Mouse (Mus musculus): ENCODE measurements around the gene Cnn2. TPM values are rescaled to one million over a fixed set of nuclear protein-coding genes. Genes with fewer than 3 reads are reported as not detected.

Cnn2 gene
- polyA plus RNA-seq, 1 experiment, result 297 TPM

DNA sequence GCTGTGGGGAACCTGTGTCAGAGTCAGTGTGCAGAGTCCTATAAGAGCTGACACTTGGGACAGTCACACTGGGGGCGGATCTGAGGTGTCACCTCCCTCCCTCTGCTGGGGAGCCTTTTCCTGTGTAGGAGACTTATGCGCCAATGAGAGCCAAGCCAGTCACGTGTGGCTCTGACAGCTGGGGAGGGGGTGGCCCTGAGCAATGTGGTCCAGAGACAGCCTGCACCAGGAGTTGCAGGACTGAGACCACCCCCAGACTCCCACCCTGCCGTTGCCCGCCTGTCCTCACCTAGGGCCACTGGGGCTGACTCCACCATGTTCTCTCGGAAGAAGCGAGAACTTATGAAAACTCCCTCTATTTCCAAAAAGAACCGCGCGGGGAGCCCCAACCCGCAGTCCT is 28.1 kb downstream of the Cnn2 start, which contains the start of gene Arhgap45:
Gene Arhgap45 (plus strand): TSS at position 143 of the 400 bp plus-strand sequence.
- Histone ChIP-seq H3K27me3 (ENCODE audit: control insufficient read depth, insufficient read depth, low read length) (no peaks in the 10 kb centered on the region), H3K27ac (ENCODE audit: insufficient read depth, low read length) (peak within 1 kb of the TSS; percentile 100), H3K4me3 (ENCODE audit: extremely low read depth, insufficient read depth, insufficient read length) (peak within 1 kb of the TSS; percentile 76), H3K4me1 (ENCODE audit: control insufficient read depth, insufficient read depth, insufficient read length) (peaks cover 21% of the 10 kb centered on the region), H3K36me3 (ENCODE audit: control insufficient read depth, insufficient read depth, low read length) (peaks cover 36% of the 10 kb centered on the region)
- DNase-seq (ENCODE audit: low read depth in 1 of 2, low spot score in 2 of 2), result peak; percentile 79 to 88
- 11% methylated on average over 11 of the region's 11 CpGs for WGBS
- TF ChIP-seq CTCF (IDR thresholded peaks at IDR 0.05; ENCODE audit: extremely low read depth, insufficient read depth, insufficient read length, insufficient replicate concordance) (no peak), POLR2A (IDR thresholded peaks at IDR 0.05; ENCODE audit: low read depth, low read length) (peak; percentile 82)

DNA sequence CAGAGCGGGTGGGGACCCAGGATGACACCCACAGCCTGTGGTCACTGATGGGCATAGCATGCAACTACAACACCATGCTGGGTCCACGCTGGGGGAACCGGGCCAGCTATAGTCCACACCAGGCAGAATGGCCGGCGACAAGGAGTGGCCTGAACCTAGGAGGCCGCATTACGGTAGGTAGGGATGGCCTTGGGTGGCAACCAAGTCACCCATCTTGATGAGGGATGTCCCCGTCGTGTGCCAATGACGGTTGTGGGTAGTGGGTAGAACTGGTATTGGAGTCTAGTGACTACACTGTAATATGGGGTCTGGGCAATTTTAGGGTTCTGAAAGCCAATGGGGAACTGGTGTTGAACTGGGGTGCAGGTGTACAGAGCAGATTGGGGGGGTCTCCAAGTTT is 28.5 kb downstream of the Cnn2 start:
- Histone ChIP-seq H3K27ac (ENCODE audit: insufficient read depth, low read length) (peak overlapping the region; percentile 92), H3K4me3 (ENCODE audit: extremely low read depth, insufficient read depth, insufficient read length) (peak overlapping the region; percentile 76), H3K36me3 (ENCODE audit: control insufficient read depth, insufficient read depth, low read length) (peaks cover 38% of the 10 kb centered on the region), H3K4me1 (ENCODE audit: control insufficient read depth, insufficient read depth, insufficient read length) (peaks cover 24% of the 10 kb centered on the region), H3K27me3 (ENCODE audit: control insufficient read depth, insufficient read depth, low read length) (no peaks in the 10 kb centered on the region)
- no peak for DNase-seq (ENCODE audit: low read depth in 1 of 2, low spot score in 2 of 2)
- 5% methylated on average over 10 of the region's 10 CpGs for WGBS
- TF ChIP-seq CTCF (IDR thresholded peaks at IDR 0.05; ENCODE audit: extremely low read depth, insufficient read depth, insufficient read length, insufficient replicate concordance) (no peak), POLR2A (IDR thresholded peaks at IDR 0.05; ENCODE audit: low read depth, low read length) (no peak)

DNA sequence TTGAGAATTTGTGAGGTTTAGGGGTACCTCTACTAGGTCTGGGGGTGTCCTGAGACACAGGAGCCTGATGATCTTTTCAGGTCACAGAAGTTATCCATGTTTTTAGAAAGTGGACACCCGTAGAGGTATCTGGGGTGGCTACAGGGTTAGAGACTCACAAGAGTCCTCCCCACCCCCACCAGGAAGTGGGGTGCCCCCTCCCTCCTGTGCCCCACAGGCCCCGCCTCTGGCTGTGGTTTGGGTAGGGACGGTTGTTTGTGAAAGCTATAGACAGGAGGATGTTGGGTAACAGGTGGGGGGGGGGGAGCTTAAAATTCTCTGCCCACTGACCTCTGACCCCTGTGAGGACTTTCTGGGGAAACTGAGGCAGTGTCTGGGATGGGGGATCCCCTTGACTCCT is 29.0 kb downstream of the Cnn2 start:
- peak overlapping the region; percentile 100 for H3K27ac ChIP-seq (ENCODE audit: insufficient read depth, low read length)
- peaks cover 29% of the 10 kb centered on the region for H3K4me1 ChIP-seq (ENCODE audit: control insufficient read depth, insufficient read depth, insufficient read length)
- H3K36me3 ChIP-seq (ENCODE audit: control insufficient read depth, insufficient read depth, low read length), result peaks cover 42% of the 10 kb centered on the region
- WGBS, result 6% methylated on average over 3 of the region's 3 CpGs
- H3K27me3 ChIP-seq (ENCODE audit: control insufficient read depth, insufficient read depth, low read length), result no peaks in the 10 kb centered on the region
- H3K4me3 ChIP-seq (ENCODE audit: extremely low read depth, insufficient read depth, insufficient read length), result peak overlapping the region; percentile 76
- TF ChIP-seq POLR2A (IDR thresholded peaks at IDR 0.05; ENCODE audit: low read depth, low read length), result no peak; the same call in 1 of the 2 replicates
- TF ChIP-seq CTCF (IDR thresholded peaks at IDR 0.05; ENCODE audit: extremely low read depth, insufficient read depth, insufficient read length, insufficient replicate concordance), result no peak
- peak; percentile 81 to 94 for DNase-seq (ENCODE audit: low read depth in 1 of 2, low spot score in 2 of 2)

DNA sequence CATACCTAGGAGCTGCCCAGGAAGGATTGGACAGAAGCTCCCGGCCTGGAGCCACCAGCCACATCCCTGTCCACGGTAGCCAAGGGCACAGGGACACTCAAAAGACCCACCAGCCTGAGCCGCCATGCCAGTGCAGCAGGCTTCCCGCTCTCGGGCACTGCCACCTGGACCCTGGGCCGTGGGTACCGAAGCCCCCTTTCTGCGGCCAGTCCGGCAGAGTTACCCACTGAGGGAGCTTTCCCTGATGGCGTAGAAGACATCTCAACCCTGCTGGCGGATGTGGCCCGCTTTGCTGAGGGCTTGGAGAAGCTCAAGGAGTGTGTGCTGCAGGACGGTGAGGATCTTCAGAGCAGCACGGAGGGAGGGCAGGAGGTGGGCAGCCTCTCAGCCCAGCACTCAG is 29.4 kb downstream of the Cnn2 start:
- Histone ChIP-seq H3K27me3 (ENCODE audit: control insufficient read depth, insufficient read depth, low read length) (no peaks in the 10 kb centered on the region), H3K36me3 (ENCODE audit: control insufficient read depth, insufficient read depth, low read length) (peaks cover 45% of the 10 kb centered on the region), H3K4me1 (ENCODE audit: control insufficient read depth, insufficient read depth, insufficient read length) (peaks cover 30% of the 10 kb centered on the region), H3K27ac (ENCODE audit: insufficient read depth, low read length) (peak overlapping the region; percentile 100), H3K4me3 (ENCODE audit: extremely low read depth, insufficient read depth, insufficient read length) (peak overlapping the region; percentile 76)
- 13% methylated on average over 14 of the region's 14 CpGs for WGBS
- DNase-seq (ENCODE audit: low read depth in 1 of 2, low spot score in 2 of 2), result no peak
- TF ChIP-seq CTCF (IDR thresholded peaks at IDR 0.05; ENCODE audit: extremely low read depth, insufficient read depth, insufficient read length, insufficient replicate concordance) (no peak), POLR2A (IDR thresholded peaks at IDR 0.05; ENCODE audit: low read depth, low read length) (no peak)

DNA sequence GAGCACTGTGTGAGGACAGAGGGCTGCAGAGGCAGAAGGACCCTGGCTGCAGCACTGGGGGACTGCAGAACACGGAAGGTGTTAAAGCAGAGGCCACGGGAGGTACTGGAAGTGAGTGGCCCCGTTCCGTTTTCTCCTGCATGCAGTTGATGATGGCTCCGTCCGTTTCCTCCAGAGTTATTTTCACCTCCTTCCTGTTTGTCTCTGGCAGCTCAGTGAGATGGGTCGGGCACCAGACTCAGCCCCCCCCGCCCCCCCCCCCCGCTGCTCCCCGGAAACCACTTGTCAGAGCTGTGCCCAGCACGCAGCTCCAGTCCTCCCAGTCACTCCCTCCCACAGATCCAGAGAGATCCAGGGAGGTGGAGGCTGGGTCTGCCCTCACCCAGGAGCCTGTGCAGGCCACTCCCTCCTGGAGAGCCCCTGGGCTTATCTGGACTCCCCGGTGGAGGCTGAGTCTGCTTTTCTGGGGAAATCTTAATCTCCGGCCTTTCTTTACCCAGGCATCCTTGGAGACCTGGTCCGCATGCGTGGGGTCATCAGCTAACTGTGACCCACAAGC is 30.4 kb downstream of the Cnn2 start:
- H3K27me3 ChIP-seq (ENCODE audit: control insufficient read depth, insufficient read depth, low read length), result no peaks in the 10 kb centered on the region
- peaks cover 35% of the 10 kb centered on the region for H3K4me1 ChIP-seq (ENCODE audit: control insufficient read depth, insufficient read depth, insufficient read length)
- DNase-seq (ENCODE audit: low read depth in 1 of 2, low spot score in 2 of 2), result peak in 1 of 2 experiments; percentile 74
- peak overlapping the region; percentile 53 for H3K4me3 ChIP-seq (ENCODE audit: extremely low read depth, insufficient read depth, insufficient read length)
- TF ChIP-seq POLR2A (IDR thresholded peaks at IDR 0.05; ENCODE audit: low read depth, low read length) (peak; percentile 53; the same call in 1 of the 2 replicates), CTCF (IDR thresholded peaks at IDR 0.05; ENCODE audit: extremely low read depth, insufficient read depth, insufficient read length, insufficient replicate concordance) (no peak)
- WGBS, result 11% methylated on average over 15 of the region's 15 CpGs
- H3K36me3 ChIP-seq (ENCODE audit: control insufficient read depth, insufficient read depth, low read length), result peaks cover 47% of the 10 kb centered on the region
- peak overlapping the region; percentile 92 for H3K27ac ChIP-seq (ENCODE audit: insufficient read depth, low read length)

DNA sequence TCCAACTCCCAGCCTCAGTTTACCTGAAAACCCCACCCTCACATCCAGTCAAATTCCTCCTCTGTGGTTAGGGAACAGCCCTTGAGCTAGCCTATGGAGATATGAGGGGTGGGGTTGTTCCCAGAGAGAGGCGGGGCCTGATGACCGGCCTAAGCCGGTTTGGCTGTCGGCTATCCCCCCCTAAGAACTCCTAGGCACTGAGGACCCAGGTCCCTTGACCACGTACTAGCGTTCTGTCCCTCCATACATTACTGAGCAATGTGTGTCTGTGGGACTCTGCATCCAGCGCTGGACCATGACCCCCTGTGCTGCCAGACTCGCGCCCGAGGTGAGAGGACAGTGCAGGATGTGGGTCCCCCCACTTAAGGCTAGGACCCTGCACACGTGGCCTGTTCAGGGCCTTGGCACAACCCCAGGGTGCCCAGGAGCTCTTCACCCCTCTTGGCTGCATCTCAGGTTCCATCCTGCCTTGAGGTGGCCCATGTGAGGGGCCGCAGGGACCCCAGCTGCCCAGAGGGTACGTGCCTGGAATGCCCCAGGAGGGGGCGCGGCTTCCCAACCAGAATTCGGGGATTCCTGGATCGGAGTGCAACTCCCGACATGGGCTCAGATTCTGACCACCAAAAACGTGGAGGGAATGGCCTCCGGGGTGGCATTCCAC is 31.2 kb downstream of the Cnn2 start:
- peaks cover 38% of the 10 kb centered on the region; the same call in 1 of the 2 replicates for H3K4me1 ChIP-seq (ENCODE audit: control insufficient read depth, insufficient read depth, insufficient read length)
- peaks cover 46% of the 10 kb centered on the region for H3K36me3 ChIP-seq (ENCODE audit: control insufficient read depth, insufficient read depth, low read length)
- DNase-seq (ENCODE audit: low read depth in 1 of 2, low spot score in 2 of 2), result no peak
- H3K27ac ChIP-seq (ENCODE audit: insufficient read depth, low read length), result peak overlapping the region; percentile 92
- no peak for TF ChIP-seq POLR2A (IDR thresholded peaks at IDR 0.05; ENCODE audit: low read depth, low read length)
- TF ChIP-seq CTCF (IDR thresholded peaks at IDR 0.05; ENCODE audit: extremely low read depth, insufficient read depth, insufficient read length, insufficient replicate concordance), result no peak
- WGBS, result 84% methylated on average over 20 of the region's 20 CpGs
- no peaks in the 10 kb centered on the region for H3K27me3 ChIP-seq (ENCODE audit: control insufficient read depth, insufficient read depth, low read length)
- H3K4me3 ChIP-seq (ENCODE audit: extremely low read depth, insufficient read depth, insufficient read length), result peak overlapping the region; percentile 53

DNA sequence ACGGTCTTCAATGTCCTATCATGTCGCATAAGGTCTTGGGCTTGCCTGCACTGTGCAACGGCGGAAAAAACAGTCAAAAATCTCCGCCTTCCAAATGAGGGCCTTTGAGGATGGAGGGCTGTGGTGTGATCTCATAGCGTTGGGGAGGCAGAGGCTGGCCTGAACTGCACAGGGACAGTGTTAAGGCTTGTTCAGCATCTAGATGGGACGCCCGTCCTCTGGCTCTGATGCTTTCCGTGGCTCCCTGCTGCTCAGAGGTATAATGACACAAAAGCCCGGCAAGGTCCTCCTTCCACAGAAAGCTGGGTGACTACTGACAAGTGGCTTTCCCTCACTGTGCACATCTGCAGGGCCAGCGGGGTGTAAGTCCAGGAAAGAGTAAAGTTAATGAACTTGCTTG is 31.8 kb downstream of the Cnn2 start:
- Histone ChIP-seq H3K27ac (ENCODE audit: insufficient read depth, low read length) (peak overlapping the region; percentile 92), H3K27me3 (ENCODE audit: control insufficient read depth, insufficient read depth, low read length) (no peaks in the 10 kb centered on the region), H3K36me3 (ENCODE audit: control insufficient read depth, insufficient read depth, low read length) (peaks cover 52% of the 10 kb centered on the region), H3K4me1 (ENCODE audit: control insufficient read depth, insufficient read depth, insufficient read length) (peaks cover 44% of the 10 kb centered on the region; the same call in 1 of the 2 replicates), H3K4me3 (ENCODE audit: extremely low read depth, insufficient read depth, insufficient read length) (peak overlapping the region; percentile 15; the same call in 1 of the 2 replicates)
- TF ChIP-seq POLR2A (IDR thresholded peaks at IDR 0.05; ENCODE audit: low read depth, low read length) (no peak), CTCF (IDR thresholded peaks at IDR 0.05; ENCODE audit: extremely low read depth, insufficient read depth, insufficient read length, insufficient replicate concordance) (no peak)
- no peak for DNase-seq (ENCODE audit: low read depth in 1 of 2, low spot score in 2 of 2)
- WGBS, result 83% methylated on average over 11 of the region's 11 CpGs

All from spleen, adult 2 months (tissue).